In genomic region chr17:25189091-25189490, GRCm38 (mm10) we compare ENCODE assay signal across 10 mouse cellular contexts. TPM values are rescaled to one million over a fixed set of nuclear protein-coding genes. Genes with fewer than 3 reads are reported as not detected.
DNase-seq lines count a peak whose midpoint lies in the region; ATAC-seq and TF ChIP-seq lines count a peak whose summit lies in the region.
"Had no signal": no experiment of that assay in that cellular context is flagged by ENCODE, and none has a peak within 500 bp of the region (broad histone marks: within the 10 kb centered on the region; RNA-seq: fewer than 3 reads in every experiment).

No protein-coding gene starts in this region.

- peaks cover 11% of the 10 kb centered on the region for H3K4me1 ChIP-seq in liver, adult 2 months (ENCODE audit: control insufficient read depth, insufficient read depth, low read length)
- H3K4me1 ChIP-seq in embryonic facial prominence, embryonic 11.5 days (ENCODE audit: control insufficient read depth, insufficient read depth, low read length) = no peaks in the 10 kb centered on the region
- peaks cover 17% of the 10 kb centered on the region for H3K4me1 ChIP-seq in intestine, embryonic 14.5 days (replicated peaks; ENCODE audit: control insufficient read depth, insufficient read depth, low read length)
- peaks cover 37% of the 10 kb centered on the region for H3K4me1 ChIP-seq in neural tube, embryonic 13.5 days (replicated peaks)

- peaks cover 2% of the 10 kb centered on the region; the same call in 1 of the 2 replicates for H3K36me3 ChIP-seq in liver, adult 2 months (ENCODE audit: control insufficient read depth, insufficient read depth, low read length)
- no peaks in the 10 kb centered on the region for H3K36me3 ChIP-seq in embryonic facial prominence, embryonic 11.5 days (replicated peaks; ENCODE audit: control insufficient read depth, insufficient read depth, low read depth, low read length)
- H3K36me3 ChIP-seq in intestine, embryonic 14.5 days (ENCODE audit: control insufficient read depth, insufficient read depth, low read length) = peaks cover 27% of the 10 kb centered on the region
- H3K36me3 ChIP-seq in neural tube, embryonic 13.5 days = peaks cover 31% of the 10 kb centered on the region

- H3K27ac ChIP-seq in liver, adult 2 months (replicated peaks; ENCODE audit: insufficient read depth, low read depth, low read length) = peak overlapping the region; percentile 63
- H3K27ac ChIP-seq in embryonic facial prominence, embryonic 11.5 days (replicated peaks; ENCODE audit: low read depth, low read length) = no peak overlapping the region
- no peak overlapping the region for H3K27ac ChIP-seq in intestine, embryonic 14.5 days (ENCODE audit: low read depth)
- no peak overlapping the region for H3K27ac ChIP-seq in neural tube, embryonic 13.5 days (replicated peaks)

- no peaks in the 10 kb centered on the region for H3K9me3 ChIP-seq in embryonic facial prominence, embryonic 11.5 days (replicated peaks; ENCODE audit: control insufficient read depth, low read length)
- H3K9me3 ChIP-seq in intestine, embryonic 14.5 days (ENCODE audit: control insufficient read depth, low read length) = no peaks in the 10 kb centered on the region
- H3K9me3 ChIP-seq in neural tube, embryonic 13.5 days = no peaks in the 10 kb centered on the region

- peak overlapping the region; percentile 76 for H3K4me2 ChIP-seq in embryonic facial prominence, embryonic 11.5 days (ENCODE audit: low read depth, low read length)
- peak overlapping the region; percentile 85 for H3K4me2 ChIP-seq in intestine, embryonic 14.5 days (ENCODE audit: low read length)
- peak overlapping the region; percentile 88 for H3K4me2 ChIP-seq in neural tube, embryonic 13.5 days

- peaks cover 43% of the 10 kb centered on the region for H3K79me2 ChIP-seq in liver, adult 2 months (ENCODE audit: control insufficient read depth, insufficient read depth, low read length)

- ATAC-seq in embryonic facial prominence, embryonic 11.5 days (replicated peaks; ENCODE audit: insufficient number of reproducible peaks, low FRiP score, low TSS enrichment, low read depth) = no peak
- peak; percentile 2; the same call in 1 of the 2 replicates for ATAC-seq in intestine, embryonic 14.5 days (replicated peaks; ENCODE audit: low FRiP score, low TSS enrichment, low read depth)
- ATAC-seq in neural tube, embryonic 13.5 days (ENCODE audit: low read depth) = no peak

- peak; percentile 29 for DNase-seq in liver, adult 2 months (ENCODE audit: extremely low read depth, low read depth, low spot score)
- no peak for DNase-seq in liver
- DNase-seq in embryonic facial prominence, embryonic 11.5 days (ENCODE audit: low spot score) = no peak
- DNase-seq in intestine, embryonic 14.5 days (ENCODE audit: low spot score) = no peak
- DNase-seq in spleen, adult 18-20 months = no peak
- DNase-seq in gastrocnemius, postnatal 25 days = no peak
- DNase-seq in adrenal gland, postnatal 25 days = no peak

- TF ChIP-seq CTCF in liver, adult 2 months (IDR thresholded peaks at IDR 0.05; ENCODE audit: low read depth, low read length) = no peak

- TF ChIP-seq POLR2A in liver, adult 2 months (IDR thresholded peaks at IDR 0.05; ENCODE audit: extremely low read depth, insufficient read depth, low read length) = no peak

- peak overlapping the region; percentile 81 for H3K4me3 ChIP-seq in liver, adult 2 months (ENCODE audit: insufficient read depth, low read depth, low read length)
- peak overlapping the region; percentile 92 for H3K4me3 ChIP-seq in embryonic facial prominence, embryonic 11.5 days (ENCODE audit: low read depth, low read length)
- H3K4me3 ChIP-seq in intestine, embryonic 14.5 days (ENCODE audit: low read depth, low read length) = peak overlapping the region; percentile 84
- peak overlapping the region; percentile 99 for H3K4me3 ChIP-seq in neural tube, embryonic 13.5 days

- WGBS in liver, adult 2 months = 4% methylated on average over 16 of the region's 16 CpGs
- 6% methylated on average over 16 of the region's 16 CpGs for whole genome bisulfite sequencing in embryonic facial prominence, embryonic 11.5 days
- 4% methylated on average over 16 of the region's 16 CpGs for WGBS in intestine, embryonic 14.5 days
- 4% methylated on average over 16 of the region's 16 CpGs for WGBS in neural tube, embryonic 13.5 days

- peak overlapping the region; percentile 96 for H3K9ac ChIP-seq in liver, adult 2 months (ENCODE audit: low read depth, low read length)
- peak overlapping the region; percentile 80 for H3K9ac ChIP-seq in embryonic facial prominence, embryonic 11.5 days (replicated peaks; ENCODE audit: low read length)
- peak overlapping the region; percentile 91 for H3K9ac ChIP-seq in intestine, embryonic 14.5 days (ENCODE audit: low read length)
- H3K9ac ChIP-seq in neural tube, embryonic 13.5 days = peak overlapping the region; percentile 95

- no peaks in the 10 kb centered on the region for H3K27me3 ChIP-seq in liver, adult 2 months (ENCODE audit: control insufficient read depth, insufficient read depth, low read length)
- no peaks in the 10 kb centered on the region for H3K27me3 ChIP-seq in embryonic facial prominence, embryonic 11.5 days (ENCODE audit: control insufficient read depth, insufficient read depth, low read length)
- H3K27me3 ChIP-seq in intestine, embryonic 14.5 days (replicated peaks; ENCODE audit: control insufficient read depth, insufficient read depth, low read length) = no peaks in the 10 kb centered on the region
- H3K27me3 ChIP-seq in neural tube, embryonic 13.5 days = no peaks in the 10 kb centered on the region

RNA-seq across cellular contexts. Expression of gene Unkl, which starts 0.9 kb away (rescaled TPM):
- 9.4 and 10.4 TPM in 2 replicates for total RNA-seq in liver, adult 2 months (2014; rRNA removed)
- 28.0 and 29.0 TPM in 2 replicates for polyA plus RNA-seq in liver, adult 2 months (2012; rRNA removed)
- polyA plus RNA-seq in embryonic facial prominence, embryonic 11.5 days (2014; fragmentation: Nextera tagmentation; extraction: Ambion mirVana) = 4.3 and 5.0 TPM in 2 replicates
- polyA plus RNA-seq in intestine, embryonic 14.5 days (2014; fragmentation: Nextera tagmentation; extraction: Ambion mirVana) = 4.8 and 6.2 TPM in 2 replicates
- 9.3 and 11.0 TPM in 2 replicates for polyA plus RNA-seq in neural tube, embryonic 13.5 days (2015; fragmentation: Nextera tagmentation; extraction: Ambion mirVana)
- 1 to 10 TPM; 4.4 to 4.5 TPM for total RNA-seq in gastrocnemius, postnatal 25 days (2021)
- total RNA-seq in adrenal gland, postnatal 25 days (2021) = 19.9 and 21.1 TPM in 2 replicates

RNA-seq across cellular contexts. Expression of gene BC003965, which starts 4.7 kb away (rescaled TPM):
- total RNA-seq in liver, adult 2 months (2014; rRNA removed) = 11.2 and 12.1 TPM in 2 replicates
- polyA plus RNA-seq in liver, adult 2 months (2012; rRNA removed) = 14.7 and 15.4 TPM in 2 replicates
- 31.8 and 33.1 TPM in 2 replicates for polyA plus RNA-seq in embryonic facial prominence, embryonic 11.5 days (2014; fragmentation: Nextera tagmentation; extraction: Ambion mirVana)
- 36.9 and 37.1 TPM in 2 replicates for polyA plus RNA-seq in intestine, embryonic 14.5 days (2014; fragmentation: Nextera tagmentation; extraction: Ambion mirVana)
- polyA plus RNA-seq in neural tube, embryonic 13.5 days (2015; fragmentation: Nextera tagmentation; extraction: Ambion mirVana) = 32.6 and 32.7 TPM in 2 replicates
- total RNA-seq in gastrocnemius, postnatal 25 days (2021) = 10 to 100 TPM; 12.5 to 14.3 TPM
- total RNA-seq in adrenal gland, postnatal 25 days (2021) = 19.5 and 20.4 TPM in 2 replicates

RNA-seq across cellular contexts. Expression of gene Gm38655, which starts 13.8 kb away (rescaled TPM):
- not detected in 2 replicates for total RNA-seq in liver, adult 2 months (2014; rRNA removed)
- polyA plus RNA-seq in liver, adult 2 months (2012; rRNA removed) = not detected in 2 replicates
- not detected in 2 replicates for polyA plus RNA-seq in embryonic facial prominence, embryonic 11.5 days (2014; fragmentation: Nextera tagmentation; extraction: Ambion mirVana)
- 0.41 and 0.47 TPM in 2 replicates for polyA plus RNA-seq in intestine, embryonic 14.5 days (2014; fragmentation: Nextera tagmentation; extraction: Ambion mirVana)
- not detected in 2 replicates for polyA plus RNA-seq in neural tube, embryonic 13.5 days (2015; fragmentation: Nextera tagmentation; extraction: Ambion mirVana)
- total RNA-seq in gastrocnemius, postnatal 25 days (2021) = not detected
- total RNA-seq in adrenal gland, postnatal 25 days (2021) = 0.49 TPM in 1 of 2 replicates, not detected in the other
- total RNA-seq: layer of hippocampus, postnatal 14 days had no signal
- polyA plus RNA-seq: brain, embryonic 14.5 days had no signal

RNA-seq across cellular contexts. Expression of gene Ccdc154, which starts 26.8 kb away (rescaled TPM):
- 0.13 TPM in 1 of 2 replicates, not detected in the other for total RNA-seq in liver, adult 2 months (2014; rRNA removed)
- polyA plus RNA-seq in liver, adult 2 months (2012; rRNA removed) = 0.07 TPM in 1 of 2 replicates, not detected in the other
- not detected in 2 replicates for polyA plus RNA-seq in embryonic facial prominence, embryonic 11.5 days (2014; fragmentation: Nextera tagmentation; extraction: Ambion mirVana)
- 0.07 TPM in 2 replicates for polyA plus RNA-seq in intestine, embryonic 14.5 days (2014; fragmentation: Nextera tagmentation; extraction: Ambion mirVana)
- not detected in 2 replicates for polyA plus RNA-seq in neural tube, embryonic 13.5 days (2015; fragmentation: Nextera tagmentation; extraction: Ambion mirVana)
- total RNA-seq in gastrocnemius, postnatal 25 days (2021) = not detected
- total RNA-seq in adrenal gland, postnatal 25 days (2021) = 0.15 TPM in 1 of 2 replicates, not detected in the other
- polyA plus RNA-seq: brain, embryonic 14.5 days had no signal

RNA-seq across cellular contexts. Expression of gene Gnptg, which starts 50.8 kb away (rescaled TPM):
- total RNA-seq in liver, adult 2 months (2014; rRNA removed) = 32.1 and 33.0 TPM in 2 replicates
- polyA plus RNA-seq in liver, adult 2 months (2012; rRNA removed) = 37.4 and 41.4 TPM in 2 replicates
- polyA plus RNA-seq in embryonic facial prominence, embryonic 11.5 days (2014; fragmentation: Nextera tagmentation; extraction: Ambion mirVana) = 32.6 and 32.8 TPM in 2 replicates
- polyA plus RNA-seq in intestine, embryonic 14.5 days (2014; fragmentation: Nextera tagmentation; extraction: Ambion mirVana) = 36.4 and 41.8 TPM in 2 replicates
- 72.4 and 90.8 TPM in 2 replicates for polyA plus RNA-seq in neural tube, embryonic 13.5 days (2015; fragmentation: Nextera tagmentation; extraction: Ambion mirVana)
- total RNA-seq in gastrocnemius, postnatal 25 days (2021) = 10 to 100 TPM; 12.9 to 15.9 TPM
- total RNA-seq in adrenal gland, postnatal 25 days (2021) = 42.4 and 50.1 TPM in 2 replicates
